Mouse (Mus musculus) hindbrain, postnatal 0 days (tissue): ENCODE results near the gene Olfr1535. TPM values are rescaled to one million over a fixed set of nuclear protein-coding genes. Genes with fewer than 3 reads are reported as not detected.
A peak's percentile ranks its signal among the peaks of the same experiment; 100 is the strongest.

Experiments used
- ATAC-seq: fragments of 200-750 bp; cut with Nextera tagmentation; 2 replicates; pipeline ENCODE4 v1.8.0; 2017; ENCODE audit warnings: mild to moderate bottlenecking, moderate TSS enrichment, moderate library complexity
- DNase-seq: peaks from one replicate; pipeline ENCODE4 v3.0.0-alpha.2; 2015; ENCODE audit warnings: low spot score
- H3K27ac ChIP-seq: fragments of 300-500 bp; sonication (generic); 2 replicates; pipeline ENCODE4 v1.5.1; 2014; ENCODE audit warnings: mild to moderate bottlenecking
- H3K27me3 ChIP-seq: fragments of 300-500 bp; sonication (generic); 2 replicates; pipeline ENCODE4 v1.6.1; 2014; ENCODE audit warnings: low read length, mixed read lengths; ENCODE audit not compliant: insufficient read depth
- H3K36me3 ChIP-seq: fragments of 300-500 bp; sonication (generic); 2 replicates; pipeline ENCODE4 v1.6.1; 2014; ENCODE audit warnings: low read length, mixed read lengths; ENCODE audit not compliant: insufficient read depth
- H3K4me1 ChIP-seq: fragments of 300-500 bp; sonication (generic); 2 replicates; pipeline ENCODE4 v1.6.1; 2014; ENCODE audit warnings: antibody characterized with exemption, low read length, mixed read lengths; ENCODE audit not compliant: insufficient read depth
- H3K4me2 ChIP-seq: fragments of 300-500 bp; sonication (generic); 2 replicates; pipeline ENCODE4 v1.6.1; 2014; ENCODE audit warnings: low read depth, mild to moderate bottlenecking, low read length, moderate library complexity, mixed read lengths
- H3K4me3 ChIP-seq: fragments of 300-500 bp; sonication (generic); 2 replicates; pipeline ENCODE4 v1.5.1; 2014; ENCODE audit warnings: low read length
- H3K9ac ChIP-seq: fragments of 300-500 bp; sonication (generic); replicated peaks from 2 replicates; pipeline ENCODE4 v1.6.1; 2014; ENCODE audit warnings: mild to moderate bottlenecking, low read length, moderate library complexity, mixed read lengths
- H3K9me3 ChIP-seq: fragments of 300-500 bp; sonication (generic); 2 replicates; pipeline ENCODE4 v1.6.1; 2016; ENCODE audit warnings: low read length, mixed read lengths
- CTCF ChIP-seq: IDR thresholded peaks from 2 replicates; pipeline ENCODE4 v1.5.1; 2016; ENCODE audit warnings: antibody characterized with exemption, control low read depth, low read depth
- WGBS: fragments of 180-500 bp; shearing (Covaris S2); extraction: QIAGEN DNeasy Blood & Tissue Kit; methylation state at CpG from one replicate; pipeline ENCODE4 v1.1.7; 2014; 5-methylcytosine and 5-hydroxymethylcytosine counted together
- polyA plus RNA-seq: library from polyadenylated mRNA; unstranded; fragments of >200 nt; fragmentation: Nextera tagmentation; extraction: Ambion mirVana; gene quantifications from 2 replicates; pipeline ENCODE4 v1.2.1, GENCODE M21; 2015
- total RNA-seq: library from RNA; depleted of rRNA; stranded (reverse); fragments of >200 nt; gene quantifications from 2 replicates; pipeline ENCODE4 v1.2.3, GENCODE M21; 2014; rRNA removed

The Olfr1535 gene
- total and polyA plus RNA-seq, 2 experiments from 2014 or later = 0.11 TPM; not detected in 1

GRCm38 (mm10) chr13:21530136-21530535 lies 29.6 kb downstream of the Olfr1535 start:
- Histone ChIP-seq H3K4me1 (no peaks in the 10 kb centered on the region), H3K4me3 (peak overlapping the region; percentile 92), H3K9me3 (no peaks in the 10 kb centered on the region), H3K4me2 (peak overlapping the region; percentile 68), H3K36me3 (peaks cover 14% of the 10 kb centered on the region), H3K27ac (no peak overlapping the region), H3K27me3 (no peaks in the 10 kb centered on the region), H3K9ac (peak overlapping the region; percentile 0; the same call in 1 of the 2 replicates)
- no peak for TF ChIP-seq CTCF
- 51% methylated on average over 7 of the region's 7 CpGs for WGBS
- DNase-seq = no peak
- no peak for ATAC-seq

GRCm38 (mm10) chr13:21506221-21506649 lies 53.5 kb downstream of the Olfr1535 start:
- peak overlapping the region; percentile 70 for H3K4me2 ChIP-seq
- TF ChIP-seq CTCF = 0 out of 2 replicates have a peak, but pooled peaks have one; percentile 5
- H3K36me3 ChIP-seq = no peaks in the 10 kb centered on the region
- peak; percentile 90 for DNase-seq
- H3K27ac ChIP-seq = peak overlapping the region; percentile 88
- H3K27me3 ChIP-seq = no peaks in the 10 kb centered on the region
- peak overlapping the region; percentile 67 for H3K4me3 ChIP-seq
- no peaks in the 10 kb centered on the region for H3K9me3 ChIP-seq
- WGBS = 0% methylated on average over 21 of the region's 21 CpGs
- no peaks in the 10 kb centered on the region for H3K4me1 ChIP-seq
- peak overlapping the region; percentile 64 for H3K9ac ChIP-seq
- peak; percentile 99 for ATAC-seq

Other genes with a start within 250 kb of the Olfr1535 start
Only the 30 nearest of the 31 such genes appear.
- gene Olfr1367, start 213.0 kb downstream of the Olfr1535 start, total RNA-seq = not detected in 2 replicates
- gene Olfr1367, start 213.0 kb downstream of the Olfr1535 start, polyA plus RNA-seq = not detected in 2 replicates
- gene Zscan12, start 197.1 kb downstream of the Olfr1535 start, total RNA-seq = 4.0 and 5.3 TPM in 2 replicates
- 7.7 and 8.1 TPM in 2 replicates for gene Zscan12, start 197.1 kb downstream of the Olfr1535 start, polyA plus RNA-seq
- 36.4 and 47.1 TPM in 2 replicates for gene Zkscan3, start 157.1 kb downstream of the Olfr1535 start, total RNA-seq
- gene Zkscan3, start 157.1 kb downstream of the Olfr1535 start, polyA plus RNA-seq = 45.9 and 48.2 TPM in 2 replicates
- 3.3 and 6.3 TPM in 2 replicates for gene Pgbd1, start 118.8 kb downstream of the Olfr1535 start, total RNA-seq
- gene Pgbd1, start 118.8 kb downstream of the Olfr1535 start, polyA plus RNA-seq = 2.0 and 2.1 TPM in 2 replicates
- 18.8 and 18.9 TPM in 2 replicates for gene Zscan26, start 106.2 kb downstream of the Olfr1535 start, total RNA-seq
- gene Zscan26, start 106.2 kb downstream of the Olfr1535 start, polyA plus RNA-seq = 19.4 and 23.5 TPM in 2 replicates
- 0.86 and 1.1 TPM in 2 replicates for gene Nkapl, start 91.4 kb downstream of the Olfr1535 start, total RNA-seq
- gene Nkapl, start 91.4 kb downstream of the Olfr1535 start, polyA plus RNA-seq = 1.5 and 2.6 TPM in 2 replicates
- 6.0 and 6.2 TPM in 2 replicates for gene Zkscan4, start 81.0 kb downstream of the Olfr1535 start, total RNA-seq
- 5.1 and 5.6 TPM in 2 replicates for gene Zkscan4, start 81.0 kb downstream of the Olfr1535 start, polyA plus RNA-seq
- not detected in 2 replicates for gene Gm10065, start 80.5 kb downstream of the Olfr1535 start, total RNA-seq
- gene Gm10065, start 80.5 kb downstream of the Olfr1535 start, polyA plus RNA-seq = not detected in 2 replicates
- 0.14 and 0.16 TPM in 2 replicates for gene AK157302, start 64.7 kb downstream of the Olfr1535 start, total RNA-seq
- gene AK157302, start 64.7 kb downstream of the Olfr1535 start, polyA plus RNA-seq = 0.43 and 0.53 TPM in 2 replicates
- 20.4 and 83.2 TPM in 2 replicates for gene Gm11273, start 58.5 kb downstream of the Olfr1535 start, total RNA-seq
- 7.7 and 8.2 TPM in 2 replicates for gene Gm11273, start 58.5 kb downstream of the Olfr1535 start, polyA plus RNA-seq
- gene Zkscan8, start 28.8 kb downstream of the Olfr1535 start, total RNA-seq = 7.1 and 8.9 TPM in 2 replicates
- gene Zkscan8, start 28.8 kb downstream of the Olfr1535 start, polyA plus RNA-seq = 2.7 and 2.8 TPM in 2 replicates
- gene Olfr1366, start 17.1 kb downstream of the Olfr1535 start, total RNA-seq = not detected in 2 replicates
- 0.19 and 0.23 TPM in 2 replicates for gene Olfr1366, start 17.1 kb downstream of the Olfr1535 start, polyA plus RNA-seq
- gene Olfr1364, start 21.9 kb upstream of the Olfr1535 start, total RNA-seq = not detected in 2 replicates
- not detected in 2 replicates for gene Olfr1364, start 21.9 kb upstream of the Olfr1535 start, polyA plus RNA-seq
- not detected in 2 replicates for gene Olfr1362, start 54.1 kb upstream of the Olfr1535 start, total RNA-seq
- not detected in 2 replicates for gene Olfr1362, start 54.1 kb upstream of the Olfr1535 start, polyA plus RNA-seq
- gene Olfr11, start 82.6 kb upstream of the Olfr1535 start, total RNA-seq = not detected in 2 replicates
- gene Olfr11, start 82.6 kb upstream of the Olfr1535 start, polyA plus RNA-seq = 0.09 TPM in 1 of 2 replicates, not detected in the other
- gene Olfr1361, start 103.5 kb upstream of the Olfr1535 start, total RNA-seq = not detected in 2 replicates
- not detected in 2 replicates for gene Olfr1361, start 103.5 kb upstream of the Olfr1535 start, polyA plus RNA-seq
- gene Olfr1360, start 117.5 kb upstream of the Olfr1535 start, total RNA-seq = not detected in 2 replicates
- gene Olfr1360, start 117.5 kb upstream of the Olfr1535 start, polyA plus RNA-seq = not detected in 2 replicates
- not detected in 2 replicates for gene Olfr1359, start 138.2 kb upstream of the Olfr1535 start, total RNA-seq
- not detected in 2 replicates for gene Olfr1359, start 138.2 kb upstream of the Olfr1535 start, polyA plus RNA-seq
- 541 and 615 TPM in 2 replicates for gene Hist1h2bl, start 156.2 kb upstream of the Olfr1535 start, total RNA-seq
- 1.2 TPM in 1 of 2 replicates, not detected in the other for gene Hist1h2bl, start 156.2 kb upstream of the Olfr1535 start, polyA plus RNA-seq
- gene Hist1h2ai, start 156.5 kb upstream of the Olfr1535 start, total RNA-seq = 934 and 1,282 TPM in 2 replicates
- 4.5 and 5.8 TPM in 2 replicates for gene Hist1h2ai, start 156.5 kb upstream of the Olfr1535 start, polyA plus RNA-seq
- gene Hist1h3h, start 157.8 kb upstream of the Olfr1535 start, total RNA-seq = 1,004 and 1,140 TPM in 2 replicates
- gene Hist1h3h, start 157.8 kb upstream of the Olfr1535 start, polyA plus RNA-seq = 1.9 and 6.2 TPM in 2 replicates
- gene Hist1h2bm, start 162.2 kb upstream of the Olfr1535 start, total RNA-seq = 1,597 and 1,943 TPM in 2 replicates
- gene Hist1h2bm, start 162.2 kb upstream of the Olfr1535 start, polyA plus RNA-seq = 1.3 and 1.7 TPM in 2 replicates
- 1,214 and 1,310 TPM in 2 replicates for gene Hist1h4j, start 175.2 kb upstream of the Olfr1535 start, total RNA-seq
- gene Hist1h4j, start 175.2 kb upstream of the Olfr1535 start, polyA plus RNA-seq = not detected in 2 replicates
- 380 and 998 TPM in 2 replicates for gene Hist1h4k, start 190.6 kb upstream of the Olfr1535 start, total RNA-seq
- 1.6 and 1.9 TPM in 2 replicates for gene Hist1h4k, start 190.6 kb upstream of the Olfr1535 start, polyA plus RNA-seq
- 429 and 552 TPM in 2 replicates for gene Hist1h2ak, start 193.9 kb upstream of the Olfr1535 start, total RNA-seq
- 9.9 and 13.6 TPM in 2 replicates for gene Hist1h2ak, start 193.9 kb upstream of the Olfr1535 start, polyA plus RNA-seq
- gene Hist1h2bn, start 194.2 kb upstream of the Olfr1535 start, total RNA-seq = 864 and 1,352 TPM in 2 replicates
- 1.1 TPM in 1 of 2 replicates, not detected in the other for gene Hist1h2bn, start 194.2 kb upstream of the Olfr1535 start, polyA plus RNA-seq
- gene Hist1h1b, start 220.7 kb upstream of the Olfr1535 start, total RNA-seq = 263 and 411 TPM in 2 replicates
- 10.0 and 11.7 TPM in 2 replicates for gene Hist1h1b, start 220.7 kb upstream of the Olfr1535 start, polyA plus RNA-seq
- 789 and 1,626 TPM in 2 replicates for gene Hist1h3i, start 223.5 kb upstream of the Olfr1535 start, total RNA-seq
- gene Hist1h3i, start 223.5 kb upstream of the Olfr1535 start, polyA plus RNA-seq = 24.5 and 29.0 TPM in 2 replicates
- 641 and 1,093 TPM in 2 replicates for gene Hist1h2an, start 227.3 kb upstream of the Olfr1535 start, total RNA-seq
- gene Hist1h2an, start 227.3 kb upstream of the Olfr1535 start, polyA plus RNA-seq = 2.2 and 5.4 TPM in 2 replicates
- gene Hist1h2bp, start 227.6 kb upstream of the Olfr1535 start, total RNA-seq = 234 and 289 TPM in 2 replicates
- gene Hist1h2bp, start 227.6 kb upstream of the Olfr1535 start, polyA plus RNA-seq = 0.84 TPM in 1 of 2 replicates, not detected in the other